Mouse (Mus musculus): ENCODE measurements around the gene Olfr773. TPM values are rescaled to one million over a fixed set of nuclear protein-coding genes. Genes with fewer than 3 reads are reported as not detected.

Gene Olfr773
- polyA plus RNA-seq (2012; rRNA removed; ENCODE audit: low replicate concordance), result not detected in 2 replicates

DNA sequence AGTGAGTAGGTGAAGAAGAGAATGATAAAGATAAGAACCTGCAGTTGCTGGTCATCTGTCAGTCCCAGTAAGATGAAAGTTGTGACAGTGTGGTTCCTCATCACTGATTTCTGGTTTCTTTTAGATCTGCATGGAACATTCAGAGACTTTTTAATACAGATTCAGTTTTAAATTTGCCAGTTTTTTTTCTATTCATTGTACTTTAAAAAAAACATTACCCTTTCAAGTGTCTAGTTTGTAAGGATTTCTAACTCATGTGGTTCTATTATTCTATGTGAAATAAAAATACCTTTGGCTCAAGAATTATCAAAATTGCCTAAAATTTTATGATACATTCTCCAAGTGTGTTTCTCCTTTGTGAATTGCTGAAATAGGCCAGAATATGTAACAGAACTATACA lies at the start of gene Olfr773:
Olfr773 (minus strand) TSS at position 101 of the 400 bp plus-strand sequence.

DNA sequence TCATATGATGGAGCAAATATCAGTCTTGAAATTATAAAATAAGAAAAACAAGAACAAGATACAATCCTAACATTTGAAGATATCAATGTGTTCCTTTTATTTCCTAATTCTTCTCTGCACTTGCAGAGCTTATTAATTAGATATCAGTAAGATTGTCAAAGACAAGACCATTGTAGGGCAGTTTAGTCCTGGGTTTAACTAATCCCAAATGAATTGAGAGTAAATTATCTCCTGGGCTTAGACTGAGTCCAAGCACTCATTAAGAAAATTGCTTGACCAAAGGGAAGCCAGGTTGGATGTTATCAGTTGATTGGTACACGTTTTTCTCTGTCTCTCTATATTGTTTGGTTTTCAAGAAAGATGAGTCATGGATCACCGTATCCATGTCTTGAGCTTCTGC lies 48.7 kb upstream of the Olfr773 start, which contains the start of gene Olfr774:
Olfr774 (plus strand) TSS at position 301 of the 400 bp plus-strand sequence.

DNA sequence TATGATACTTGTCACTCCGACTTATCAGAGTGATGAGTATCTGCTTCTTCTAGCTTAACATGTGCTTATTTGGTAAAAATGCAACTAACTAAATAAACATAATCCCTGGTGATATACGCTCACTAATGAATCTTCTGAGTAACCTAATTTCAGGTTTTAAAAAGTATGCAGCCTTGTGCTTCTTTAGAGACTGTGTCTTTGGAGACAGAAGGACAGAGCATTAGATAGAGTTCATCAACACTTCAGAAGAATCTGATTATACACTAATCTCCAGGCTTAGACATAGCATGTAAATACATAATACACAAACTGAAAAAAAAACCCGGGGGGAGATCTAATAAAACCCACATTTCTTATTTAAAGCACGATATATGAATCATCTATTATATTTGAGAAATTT lies 9.4 kb downstream of the Olfr773 start, which contains the start of gene Olfr772:
Olfr772 (minus strand) TSS at position 101 of the 400 bp plus-strand sequence.

DNA sequence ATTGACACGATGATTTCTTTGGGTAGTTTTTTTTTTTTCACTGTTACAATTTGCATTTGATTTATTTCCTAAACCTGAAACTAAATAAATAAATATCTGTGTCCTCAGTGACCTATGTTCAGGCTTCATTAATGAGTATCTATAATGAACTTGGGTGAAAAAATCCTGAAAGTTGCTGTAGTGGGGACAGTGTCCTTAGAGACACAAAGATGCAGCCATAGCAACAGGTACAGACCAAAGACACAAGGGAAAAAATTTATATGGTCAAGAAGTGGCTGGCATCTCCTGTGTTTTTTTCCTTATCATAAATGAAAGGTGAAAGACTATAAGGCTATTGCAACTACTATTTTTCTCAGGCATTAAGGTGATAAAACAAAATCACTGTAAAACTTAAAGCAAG lies 22.6 kb downstream of the Olfr773 start, which contains the start of gene Olfr771:
Olfr771 (minus strand) TSS at position 101 of the 400 bp plus-strand sequence.

DNA sequence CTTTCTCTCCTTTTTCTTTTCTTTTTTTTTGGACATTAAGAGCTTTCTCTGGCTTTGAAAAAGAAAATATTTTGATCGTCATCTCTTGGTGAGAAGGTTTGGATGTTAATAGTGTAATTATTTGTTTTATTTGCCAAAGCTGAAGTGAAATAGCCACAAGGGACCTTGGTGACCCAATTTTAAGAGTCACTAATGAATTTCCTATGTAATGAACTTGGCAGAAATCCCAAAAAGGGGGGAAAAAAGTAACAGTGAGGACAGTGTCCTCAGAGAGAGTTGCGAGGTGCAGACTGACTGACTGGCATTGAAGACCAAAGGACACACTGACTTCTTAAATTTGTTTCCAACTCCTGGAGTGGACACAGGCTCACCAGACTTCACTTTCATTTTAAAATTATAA lies 48.3 kb downstream of the Olfr773 start, which contains the start of gene Olfr770:
Olfr770 (minus strand) TSS at position 101 of the 400 bp plus-strand sequence.

Other genes with a start within 250 kb of the Olfr773 start
- gene Mettl7b, start 226.4 kb downstream of the Olfr773 start, polyA plus RNA-seq (2012; rRNA removed; ENCODE audit: low replicate concordance), result 5.1 and 19.5 TPM in 2 replicates
- not detected in 2 replicates for gene Olfr9, start 198.0 kb downstream of the Olfr773 start, polyA plus RNA-seq (2012; rRNA removed; ENCODE audit: low replicate concordance)
- gene Olfr763, start 176.6 kb downstream of the Olfr773 start, polyA plus RNA-seq (2012; rRNA removed; ENCODE audit: low replicate concordance), result not detected in 2 replicates
- gene Olfr764-ps1, start 147.5 kb downstream of the Olfr773 start, polyA plus RNA-seq (2012; rRNA removed; ENCODE audit: low replicate concordance), result not detected in 2 replicates
- gene Olfr765, start 137.4 kb downstream of the Olfr773 start, polyA plus RNA-seq (2012; rRNA removed; ENCODE audit: low replicate concordance), result not detected in 2 replicates
- gene Olfr766-ps1, start 118.4 kb downstream of the Olfr773 start, polyA plus RNA-seq (2012; rRNA removed; ENCODE audit: low replicate concordance), result not detected in 2 replicates
- not detected in 2 replicates for gene Olfr767, start 104.5 kb downstream of the Olfr773 start, polyA plus RNA-seq (2012; rRNA removed; ENCODE audit: low replicate concordance)
- gene Olfr768, start 88.0 kb downstream of the Olfr773 start, polyA plus RNA-seq (2012; rRNA removed; ENCODE audit: low replicate concordance), result not detected in 2 replicates
- gene Olfr769, start 69.6 kb downstream of the Olfr773 start, polyA plus RNA-seq (2012; rRNA removed; ENCODE audit: low replicate concordance), result not detected in 2 replicates
- not detected in 2 replicates for gene Olfr770, start 48.4 kb downstream of the Olfr773 start, polyA plus RNA-seq (2012; rRNA removed; ENCODE audit: low replicate concordance)
- not detected in 2 replicates for gene Olfr771, start 22.7 kb downstream of the Olfr773 start, polyA plus RNA-seq (2012; rRNA removed; ENCODE audit: low replicate concordance)
- gene Olfr772, start 9.5 kb downstream of the Olfr773 start, polyA plus RNA-seq (2012; rRNA removed; ENCODE audit: low replicate concordance), result not detected in 2 replicates
- gene Olfr774, start 48.8 kb upstream of the Olfr773 start, polyA plus RNA-seq (2012; rRNA removed; ENCODE audit: low replicate concordance), result not detected in 2 replicates
- gene Olfr775, start 61.0 kb upstream of the Olfr773 start, polyA plus RNA-seq (2012; rRNA removed; ENCODE audit: low replicate concordance), result not detected in 2 replicates
- gene Olfr776, start 71.7 kb upstream of the Olfr773 start, polyA plus RNA-seq (2012; rRNA removed; ENCODE audit: low replicate concordance), result not detected in 2 replicates
- not detected in 2 replicates for gene Olfr777, start 84.1 kb upstream of the Olfr773 start, polyA plus RNA-seq (2012; rRNA removed; ENCODE audit: low replicate concordance)
- gene Olfr780, start 130.7 kb upstream of the Olfr773 start, polyA plus RNA-seq (2012; rRNA removed; ENCODE audit: low replicate concordance), result not detected in 2 replicates
- gene Olfr781, start 141.4 kb upstream of the Olfr773 start, polyA plus RNA-seq (2012; rRNA removed; ENCODE audit: low replicate concordance), result not detected in 2 replicates
- not detected in 2 replicates for gene Olfr782, start 161.4 kb upstream of the Olfr773 start, polyA plus RNA-seq (2012; rRNA removed; ENCODE audit: low replicate concordance)
- 0.12 TPM in 1 of 2 replicates, not detected in the other for gene Olfr784, start 196.7 kb upstream of the Olfr773 start, polyA plus RNA-seq (2012; rRNA removed; ENCODE audit: low replicate concordance)
- not detected in 2 replicates for gene Olfr785, start 218.0 kb upstream of the Olfr773 start, polyA plus RNA-seq (2012; rRNA removed; ENCODE audit: low replicate concordance)
- not detected in 2 replicates for gene Olfr786, start 239.9 kb upstream of the Olfr773 start, polyA plus RNA-seq (2012; rRNA removed; ENCODE audit: low replicate concordance)